Mouse (Mus musculus) heart, embryonic 15.5 days (tissue): ENCODE data around the gene Psmc3ip. TPM values are rescaled to one million over a fixed set of nuclear protein-coding genes. Genes with fewer than 3 reads are reported as not detected.

Experiments
- ATAC-seq: fragments of 200-750 bp; cut with Nextera tagmentation; replicated peaks from 2 replicates; pipeline ENCODE4 v1.8.0; 2017; ENCODE audit warnings: low read depth, moderate TSS enrichment; ENCODE audit not compliant: insufficient number of reproducible peaks, insufficient read depth, low FRiP score
- H3K27ac ChIP-seq: fragments of 300-500 bp; sonication (generic); 2 replicates; pipeline ENCODE4 v1.5.1; 2015; ENCODE audit warnings: mild to moderate bottlenecking, inconsistent platforms
- H3K27me3 ChIP-seq: fragments of 300-500 bp; sonication (generic); 2 replicates; pipeline ENCODE4 v1.6.1; 2015; ENCODE audit warnings: inconsistent platforms
- H3K36me3 ChIP-seq: fragments of 300-500 bp; sonication (generic); 2 replicates; pipeline ENCODE4 v1.6.1; 2015; ENCODE audit warnings: mild to moderate bottlenecking, inconsistent platforms
- H3K4me1 ChIP-seq: fragments of 300-500 bp; sonication (generic); replicated peaks from 2 replicates; pipeline ENCODE4 v1.6.1; 2015; ENCODE audit warnings: inconsistent platforms
- H3K4me2 ChIP-seq: fragments of 300-500 bp; sonication (generic); 2 replicates; pipeline ENCODE4 v1.6.1; 2015; ENCODE audit warnings: inconsistent platforms, mild to moderate bottlenecking, moderate library complexity
- H3K4me3 ChIP-seq: fragments of 300-500 bp; sonication (generic); 2 replicates; pipeline ENCODE4 v1.5.1; 2015; ENCODE audit warnings: mild to moderate bottlenecking, inconsistent platforms
- H3K9ac ChIP-seq: fragments of 300-500 bp; sonication (generic); 2 replicates; pipeline ENCODE4 v1.6.1; 2015; ENCODE audit warnings: mild to moderate bottlenecking, inconsistent platforms
- H3K9me3 ChIP-seq: fragments of 300-500 bp; sonication (generic); replicated peaks from 2 replicates; pipeline ENCODE4 v1.6.1; 2016; ENCODE audit warnings: inconsistent platforms
- WGBS: fragments of 180-500 bp; shearing (Covaris S2); methylation state at CpG from one replicate; pipeline ENCODE4 v1.1.7; 2015; ENCODE audit warnings: mixed read lengths; 5-methylcytosine and 5-hydroxymethylcytosine counted together
- polyA plus RNA-seq: library from polyadenylated mRNA; unstranded; fragments of >200 nt; fragmentation: Nextera tagmentation; extraction: Ambion mirVana; gene quantifications from 2 replicates; pipeline ENCODE4 v1.2.1, GENCODE M21; 2015

The Psmc3ip gene
- polyA plus RNA-seq, 1 experiment from 2014 or later, result 16.6 TPM

- H3K4me3 ChIP-seq, result no peak overlapping the region
- WGBS, result 74% methylated on average over 14 of the region's 14 CpGs
Measured at GRCm38 (mm10) chr11:101071810-101072428, 23.3 kb downstream of the Psmc3ip start.

GRCm38 (mm10) chr11:101070987-101071386, 24.2 kb downstream of the Psmc3ip start:
- Histone ChIP-seq H3K4me2 (peak overlapping the region; percentile 93), H3K4me3 (peak overlapping the region; percentile 66)
- 69% methylated on average over 6 of the region's 6 CpGs for WGBS

More at GRCm38 (mm10) chr11:101071810-101072428, 23.3 kb downstream of the Psmc3ip start:
- Histone ChIP-seq H3K4me2 (no peak overlapping the region), H3K27ac (no peak overlapping the region), H3K9me3 (no peaks in the 10 kb centered on the region), H3K4me1 (peaks cover 18% of the 10 kb centered on the region), H3K36me3 (peaks cover 4% of the 10 kb centered on the region; the same call in 1 of the 2 replicates), H3K27me3 (peaks cover 4% of the 10 kb centered on the region; the same call in 1 of the 2 replicates), H3K9ac (no peak overlapping the region)
- ATAC-seq, result no peak

GRCm38 (mm10) chr11:101070189-101070527, 25.1 kb downstream of the Psmc3ip start:
- peak; percentile 61 for ATAC-seq

More at GRCm38 (mm10) chr11:101070987-101071386, 24.2 kb downstream of the Psmc3ip start:
- H3K27ac ChIP-seq, result no peak overlapping the region
- ATAC-seq, result no peak
- H3K9ac ChIP-seq, result no peak overlapping the region
- peaks cover 28% of the 10 kb centered on the region for H3K4me1 ChIP-seq
- no peaks in the 10 kb centered on the region for H3K27me3 ChIP-seq
- no peaks in the 10 kb centered on the region for H3K9me3 ChIP-seq
- no peaks in the 10 kb centered on the region for H3K36me3 ChIP-seq

GRCm38 (mm10) chr11:101069391-101070188, 25.6 kb downstream of the Psmc3ip start, which contains the start of gene Naglu:
Naglu (plus strand) TSS chr11:101070012.
- no peaks in the 10 kb centered on the region for H3K36me3 ChIP-seq
- H3K27me3 ChIP-seq, result no peaks in the 10 kb centered on the region
- peak within 1 kb of the TSS; percentile 93 for H3K4me2 ChIP-seq
- peak within 1 kb of the TSS; percentile 66 for H3K4me3 ChIP-seq
- H3K27ac ChIP-seq, result peak within 1 kb of the TSS; percentile 36; the same call in 1 of the 2 replicates
- no peaks in the 10 kb centered on the region for H3K9me3 ChIP-seq
- peaks cover 37% of the 10 kb centered on the region for H3K4me1 ChIP-seq
- H3K9ac ChIP-seq, result peak within 1 kb of the TSS; percentile 67
- ATAC-seq, result peak; percentile 85
- WGBS, result 4% methylated on average over 35 of the region's 35 CpGs

More at GRCm38 (mm10) chr11:101070189-101070527, 25.1 kb downstream of the Psmc3ip start:
- Histone ChIP-seq H3K27ac (0 out of 2 replicates have a peak overlapping the region, but pooled peaks have one; percentile 36), H3K9ac (peak overlapping the region; percentile 67), H3K9me3 (no peaks in the 10 kb centered on the region), H3K36me3 (no peaks in the 10 kb centered on the region), H3K27me3 (no peaks in the 10 kb centered on the region), H3K4me1 (peaks cover 31% of the 10 kb centered on the region), H3K4me3 (peak overlapping the region; percentile 66), H3K4me2 (peak overlapping the region; percentile 93)
- WGBS, result under 1% methylated on average over 35 of the region's 36 CpGs

- Histone ChIP-seq H3K9me3 (no peaks in the 10 kb centered on the region), H3K9ac (peak overlapping the region; percentile 51), H3K4me2 (peak overlapping the region; percentile 70), H3K36me3 (no peaks in the 10 kb centered on the region), H3K27me3 (no peaks in the 10 kb centered on the region), H3K27ac (peak overlapping the region; percentile 48; the same call in 1 of the 2 replicates), H3K4me1 (peaks cover 65% of the 10 kb centered on the region), H3K4me3 (peak overlapping the region; percentile 38)
- no peak for ATAC-seq
- 22% methylated on average over 18 of the region's 18 CpGs for WGBS
Measured at GRCm38 (mm10) chr11:101066549-101067412, 28.5 kb downstream of the Psmc3ip start.

- ATAC-seq, result no peak
- peaks cover 73% of the 10 kb centered on the region for H3K4me1 ChIP-seq
- no peak overlapping the region for H3K4me2 ChIP-seq
- H3K27ac ChIP-seq, result peak overlapping the region; percentile 98
- no peaks in the 10 kb centered on the region for H3K9me3 ChIP-seq
- no peak overlapping the region for H3K9ac ChIP-seq
- H3K27me3 ChIP-seq, result no peaks in the 10 kb centered on the region
- H3K36me3 ChIP-seq, result no peaks in the 10 kb centered on the region
- H3K4me3 ChIP-seq, result no peak overlapping the region
- 79% methylated on average over 9 of the region's 9 CpGs for WGBS
Measured at GRCm38 (mm10) chr11:101065002-101065401, 30.2 kb downstream of the Psmc3ip start.

- H3K4me1 ChIP-seq, result peaks cover 78% of the 10 kb centered on the region
- H3K9ac ChIP-seq, result no peak overlapping the region
- H3K9me3 ChIP-seq, result no peaks in the 10 kb centered on the region
- no peak overlapping the region for H3K4me3 ChIP-seq
- no peak for ATAC-seq
- 50% methylated on average over 4 of the region's 4 CpGs for WGBS
- peak overlapping the region; percentile 38 for H3K4me2 ChIP-seq
- H3K36me3 ChIP-seq, result no peaks in the 10 kb centered on the region
- peak overlapping the region; percentile 98 for H3K27ac ChIP-seq
- no peaks in the 10 kb centered on the region for H3K27me3 ChIP-seq
Measured at GRCm38 (mm10) chr11:101064462-101064861, 30.8 kb downstream of the Psmc3ip start.

- ATAC-seq, result peak; percentile 86
- H3K4me3 ChIP-seq, result 0 out of 2 replicates have a peak overlapping the region, but pooled peaks have one; percentile 2
- H3K9me3 ChIP-seq, result no peaks in the 10 kb centered on the region
- H3K36me3 ChIP-seq, result no peaks in the 10 kb centered on the region
- H3K27me3 ChIP-seq, result no peaks in the 10 kb centered on the region
- 4% methylated on average over 12 of the region's 12 CpGs for WGBS
- H3K27ac ChIP-seq, result peak overlapping the region; percentile 98
- peak overlapping the region; percentile 14 for H3K9ac ChIP-seq
- H3K4me1 ChIP-seq, result peaks cover 81% of the 10 kb centered on the region
- peak overlapping the region; percentile 38 for H3K4me2 ChIP-seq
Measured at GRCm38 (mm10) chr11:101063676-101064327, 31.4 kb downstream of the Psmc3ip start.

GRCm38 (mm10) chr11:101062971-101063675, 32.1 kb downstream of the Psmc3ip start:
- peak; percentile 9; the same call in 1 of the 2 replicates for ATAC-seq
- Histone ChIP-seq H3K36me3 (no peaks in the 10 kb centered on the region), H3K27me3 (no peaks in the 10 kb centered on the region), H3K4me3 (0 out of 2 replicates have a peak overlapping the region, but pooled peaks have one; percentile 2), H3K27ac (peak overlapping the region; percentile 98), H3K9me3 (no peaks in the 10 kb centered on the region), H3K4me2 (peak overlapping the region; percentile 38), H3K9ac (peak overlapping the region; percentile 29), H3K4me1 (peaks cover 88% of the 10 kb centered on the region)
- 43% methylated on average over 14 of the region's 14 CpGs for WGBS
